Mouse (Mus musculus) heart, postnatal 14 days (tissue): ENCODE data around the gene Kifc5b. TPM values are rescaled to one million over a fixed set of nuclear protein-coding genes. Genes with fewer than 3 reads are reported as not detected.
A peak's percentile ranks its signal among the peaks of the same experiment; 100 is the strongest.
"Not testable (repeated sequence)": the region's sequence is repeated elsewhere in the genome, so short reads cannot be mapped to it uniquely, and the experiment has no call there.

Source experiments
- DNase-seq, 2 experiments: peaks; one replicate each; pipeline ENCODE4 v3.0.0; 2021 to 2022
- intact Hi-C: fragments of 180-260 bp; cut with DNase I; formaldehyde crosslinking; loops from one replicate; pipeline ENCODE4 v1.15.1; 2025
- long read RNA-seq, 2 experiments: library from polyadenylated mRNA; stranded (forward); transcript quantifications; one replicate each; pipeline ENCODE4 v2.0.0; 2021
- total RNA-seq, 2 experiments: library from RNA; stranded (reverse); gene quantifications; 2 replicates each; pipeline ENCODE4 v1.2.3; 2021

The Kifc5b gene
- total RNA-seq = 1 to 10 TPM; 1.3 to 2.6 TPM
- long read RNA-seq, experiment 1, partial matches to known transcripts = 0 of 2 reads
- long read RNA-seq, experiment 1, other reads (novel, unspliced or antisense) = 1 of 2 reads
- long read RNA-seq, experiment 2 = 0 reads

DNA sequence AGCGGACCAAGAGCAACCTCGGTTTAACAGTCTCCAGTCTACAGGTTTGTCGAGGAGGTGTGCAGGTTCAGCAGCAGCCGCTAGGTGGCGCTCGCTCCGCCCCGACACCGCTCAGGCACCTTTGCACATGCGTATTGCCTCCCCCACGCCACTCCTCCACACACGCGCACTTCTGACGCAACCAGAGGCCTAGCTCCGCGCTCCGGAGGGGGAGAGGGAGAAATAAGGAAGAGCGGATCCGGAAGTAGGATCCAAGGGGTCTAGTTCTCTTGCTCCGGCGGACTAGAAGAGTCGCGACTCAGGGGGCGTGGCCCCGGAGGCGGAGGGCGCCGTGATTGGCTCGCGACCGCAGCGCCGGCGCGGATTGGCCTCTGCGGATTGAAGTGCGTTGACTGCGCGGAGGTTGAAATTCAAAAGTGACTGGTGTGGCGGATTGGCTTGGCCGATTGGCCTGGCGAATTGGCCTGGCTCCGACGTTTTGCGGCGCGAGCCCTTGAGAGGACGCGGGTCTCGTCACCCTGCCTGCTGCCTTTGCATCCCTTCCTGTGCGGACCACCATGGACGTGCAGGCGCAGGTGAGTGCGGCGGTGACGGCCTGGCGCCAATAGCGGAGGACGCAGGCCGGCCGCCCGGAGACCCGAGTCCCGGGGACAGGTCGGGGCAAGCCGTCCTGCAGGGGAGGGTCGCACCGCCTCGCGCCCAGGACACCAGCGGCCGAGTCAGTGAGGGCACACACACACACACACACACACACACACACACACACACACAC, at the start of gene Kifc5b:
Gene Kifc5b, plus strand, starts transcription at position 381 of the 772 bp plus-strand sequence.
- intact Hi-C loops = loop anchor here (10.0 kb wide), 1 partner anchor 58 kb away; the partner anchor contains the start of gene Zbtb9
- DNase-seq = peak; percentile 99 to 100

GRCm38 (mm10) chr17:26868756-26869155, 48.1 kb upstream of the Kifc5b start:
- DNase-seq = peak; percentile 56 to 62
- intact Hi-C loops = no loop called here

GRCm38 (mm10) chr17:26872870-26873269, 44.0 kb upstream of the Kifc5b start:
- intact Hi-C loops = no loop called here
- DNase-seq = no peak

GRCm38 (mm10) chr17:26873502-26873901, 43.4 kb upstream of the Kifc5b start:
- DNase-seq = no peak
- intact Hi-C loops = no loop called here

- intact Hi-C loops = no loop called here
- no peak for DNase-seq
These were observed 42.3 kb upstream of the Kifc5b start for GRCm38 (mm10) chr17:26874542-26874941.

GRCm38 (mm10) chr17:26877927-26878326, 39.0 kb upstream of the Kifc5b start:
- intact Hi-C loops = no loop called here

DNA sequence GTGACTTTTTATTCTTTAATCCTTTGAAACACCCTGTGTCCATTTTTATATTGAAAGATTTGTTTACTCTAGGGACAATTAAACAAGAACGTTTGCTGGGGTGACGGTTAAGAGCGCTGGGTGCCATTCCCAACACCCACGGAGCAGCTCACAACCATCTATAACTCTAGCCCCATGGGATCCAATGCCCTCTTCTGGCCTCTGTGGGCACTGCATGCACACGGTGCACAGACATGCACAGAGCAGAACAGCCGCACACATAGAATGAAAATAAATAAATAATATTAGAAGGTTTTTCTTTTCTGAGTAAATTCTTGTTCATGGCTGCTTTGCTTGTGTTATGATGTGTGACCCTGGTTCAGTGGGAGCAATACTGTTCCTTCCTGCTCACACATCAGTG, 37.7 kb upstream of the Kifc5b start:
- intact Hi-C loops = no loop called here
- no peak for DNase-seq

More at GRCm38 (mm10) chr17:26877927-26878326, 39.0 kb upstream of the Kifc5b start:
- no peak for DNase-seq

- no peak for DNase-seq
- intact Hi-C loops = no loop called here
These were observed 34.2 kb upstream of the Kifc5b start for GRCm38 (mm10) chr17:26882706-26883105.

DNA sequence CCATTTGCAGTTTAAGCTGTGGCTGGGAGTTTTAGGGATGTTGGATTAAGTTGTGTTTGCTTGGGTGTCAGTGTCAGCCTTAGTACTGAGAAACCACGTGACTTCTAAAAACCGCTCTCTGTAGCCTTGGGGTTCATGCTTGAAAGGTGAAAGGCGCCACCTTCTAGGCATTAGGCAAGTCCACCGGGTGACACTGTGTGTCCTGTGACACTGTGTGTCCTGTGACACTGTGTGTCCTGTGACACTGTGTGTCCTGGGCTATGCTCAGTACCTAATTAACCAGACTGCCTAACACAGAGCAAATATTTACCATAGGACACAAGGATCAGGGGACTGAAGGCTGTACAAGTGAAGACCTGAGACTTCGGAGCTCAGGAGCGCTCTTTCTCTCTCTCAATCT, 33.3 kb upstream of the Kifc5b start:
- intact Hi-C loops = no loop called here
- DNase-seq = no peak

DNA sequence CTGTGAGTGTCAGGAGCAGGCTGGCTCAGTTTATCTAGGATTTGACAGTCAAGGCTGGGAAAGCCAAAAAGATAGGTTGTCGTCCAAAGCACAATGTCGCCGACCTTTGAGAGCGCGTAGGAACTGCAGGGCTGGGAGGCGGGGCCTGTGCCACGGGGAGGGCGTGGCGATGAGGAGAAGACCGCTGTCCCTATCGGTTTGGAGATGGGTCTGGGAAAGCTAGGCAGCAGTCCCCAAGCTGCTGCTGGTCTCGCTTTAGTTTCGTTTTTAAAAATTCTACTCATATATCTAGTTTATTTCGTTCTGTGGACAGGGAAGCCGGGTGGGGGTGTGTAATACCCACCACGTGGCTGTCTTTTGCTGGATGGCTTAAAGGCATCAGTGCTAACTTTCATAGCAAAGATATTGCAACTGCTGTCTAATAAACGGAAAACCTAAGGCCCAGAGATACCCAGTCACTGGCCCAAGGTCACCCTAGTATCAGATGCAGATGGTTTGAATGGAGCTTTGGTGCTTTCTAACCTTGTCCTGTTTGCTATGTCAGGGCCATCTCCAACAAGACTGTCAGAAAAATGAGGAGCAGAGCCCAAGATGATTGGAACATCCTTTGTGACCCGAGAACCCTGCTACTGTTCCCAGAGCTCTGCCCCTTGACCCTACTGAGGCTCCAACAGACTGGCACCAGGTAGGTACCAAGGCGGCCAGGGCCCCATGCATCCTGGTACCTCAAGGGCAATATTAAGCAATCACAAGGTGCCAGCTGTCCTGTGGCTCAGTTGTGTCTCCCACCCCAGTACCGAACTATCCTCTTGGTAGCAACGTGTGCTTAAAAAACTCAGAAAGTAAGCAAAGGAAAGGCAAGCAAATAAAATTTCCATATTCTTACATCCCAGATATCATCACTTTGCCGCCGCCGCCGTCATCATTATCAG, 31.6 kb upstream of the Kifc5b start:
- peak; percentile 83 to 89 for DNase-seq
- intact Hi-C loops = loop anchor here (5.0 kb wide), 4 partner anchors 33 to 423 kb away; partner anchors contain the start of genes Atp6v0e and Crebrf

DNA sequence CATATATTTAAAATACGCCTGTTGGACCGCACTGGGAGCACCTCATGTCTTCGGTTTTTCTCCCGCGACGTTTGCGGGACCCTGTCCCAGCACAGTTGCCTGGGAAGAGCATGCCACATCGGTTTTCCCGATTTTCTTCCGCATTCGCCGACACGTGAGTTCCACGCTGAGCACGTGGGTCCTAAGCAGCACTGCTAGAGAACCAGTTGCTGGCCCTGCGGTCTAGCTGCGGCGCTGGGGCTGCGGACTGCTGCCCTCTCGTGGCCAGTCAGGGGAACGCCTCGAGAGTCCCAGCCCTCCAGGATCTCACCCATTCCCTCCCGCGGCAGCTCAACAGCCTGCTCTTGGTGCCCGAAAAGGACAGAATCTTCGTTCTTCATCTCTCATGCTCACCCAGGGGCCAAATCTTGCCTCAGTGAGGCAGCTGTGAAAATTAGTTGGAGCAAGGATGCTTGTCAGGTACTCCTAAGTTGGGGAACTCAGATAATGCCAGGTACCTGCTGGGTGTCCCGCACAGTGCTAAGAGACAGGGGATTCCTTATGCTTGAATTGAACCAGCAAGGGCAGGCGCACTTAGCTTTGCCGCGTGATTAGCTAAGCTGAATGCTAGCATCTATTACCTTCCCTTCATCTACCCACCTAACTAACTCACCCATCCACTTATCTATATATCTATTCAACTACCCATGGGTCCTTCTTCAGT, 30.7 kb upstream of the Kifc5b start:
- intact Hi-C loops = loop anchor here (1.0 to 5.0 kb wide), 5 partner anchors 34 to 424 kb away; partner anchors contain the start of genes Atp6v0e and Crebrf
- DNase-seq = peak; percentile 89 to 93

- DNase-seq = no peak
- intact Hi-C loops = loop anchor here (5.0 kb wide), 4 partner anchors 36 to 426 kb away; partner anchors contain the start of genes Atp6v0e and Crebrf
These were observed 29.0 kb upstream of the Kifc5b start for GRCm38 (mm10) chr17:26887926-26888325.

GRCm38 (mm10) chr17:26892635-26893375, 24.1 kb upstream of the Kifc5b start:
- peak; percentile 42 to 48 for DNase-seq
- intact Hi-C loops = no loop called here

DNA sequence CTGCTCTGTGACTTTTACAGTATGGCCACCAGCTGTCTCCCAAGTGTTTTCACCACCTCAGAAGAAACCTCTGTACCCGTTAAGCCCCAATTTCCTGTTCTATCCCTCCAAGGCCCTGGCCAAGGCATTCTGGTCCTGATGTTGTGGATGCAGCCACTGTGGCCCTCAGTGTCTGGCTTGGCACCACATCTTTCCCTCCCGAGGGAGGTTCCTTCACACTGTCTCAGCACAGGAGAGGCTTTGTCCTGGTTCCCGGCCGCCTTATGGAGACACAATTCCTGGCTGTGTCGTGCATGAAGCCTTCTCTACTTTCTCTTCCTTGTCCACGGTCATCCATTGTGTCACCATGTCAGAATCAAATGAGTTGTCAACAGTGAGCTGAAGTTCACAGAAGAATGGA, 23.4 kb upstream of the Kifc5b start:
- no peak for DNase-seq
- intact Hi-C loops = no loop called here

- no peak for DNase-seq
- intact Hi-C loops = no loop called here
These were observed 22.5 kb upstream of the Kifc5b start for GRCm38 (mm10) chr17:26894342-26894741.

DNA sequence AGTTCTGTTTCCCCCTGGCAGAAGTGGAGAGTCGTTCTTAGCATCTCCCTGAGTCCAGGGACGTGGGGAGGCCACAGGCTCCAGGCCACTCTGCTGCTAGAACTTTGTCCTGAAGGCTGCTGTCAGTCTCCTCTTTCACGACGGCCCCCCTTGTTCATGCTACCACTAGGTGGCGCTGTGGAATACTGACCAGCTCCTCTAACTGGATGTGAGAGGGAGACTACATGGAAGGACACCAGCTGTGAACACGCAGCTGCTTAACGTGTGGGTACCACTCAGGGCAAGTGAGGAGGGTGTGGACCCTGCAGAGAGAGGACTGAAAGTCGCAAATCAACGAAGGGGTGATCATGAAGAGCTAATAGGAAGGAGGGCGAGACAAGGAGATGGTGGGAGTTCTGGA, 21.3 kb upstream of the Kifc5b start:
- intact Hi-C loops = no loop called here
- DNase-seq = peak; percentile 71 to 86

DNA sequence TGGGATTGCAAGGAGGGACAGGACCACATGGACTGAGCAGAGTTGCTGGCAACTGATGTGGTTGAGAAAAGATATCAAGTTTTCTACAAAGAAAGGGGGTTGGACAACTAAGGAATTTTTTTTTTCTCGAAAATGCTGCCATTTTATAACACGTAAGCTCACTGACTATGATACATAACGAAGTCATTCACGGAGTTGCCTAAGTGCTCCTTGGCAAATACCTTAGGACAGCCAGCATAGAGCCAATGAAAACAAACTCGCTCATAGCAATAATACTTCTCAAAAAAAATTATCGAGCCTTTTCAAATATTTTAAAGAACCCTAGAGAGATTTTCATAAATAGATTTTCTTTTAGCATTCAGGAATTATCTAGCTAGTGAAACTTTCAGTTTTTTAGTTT, 16.0 kb upstream of the Kifc5b start:
- DNase-seq = no peak
- intact Hi-C loops = no loop called here

- intact Hi-C loops = no loop called here
- DNase-seq = no peak
These were observed 12.6 kb upstream of the Kifc5b start for GRCm38 (mm10) chr17:26904320-26904719.

DNA sequence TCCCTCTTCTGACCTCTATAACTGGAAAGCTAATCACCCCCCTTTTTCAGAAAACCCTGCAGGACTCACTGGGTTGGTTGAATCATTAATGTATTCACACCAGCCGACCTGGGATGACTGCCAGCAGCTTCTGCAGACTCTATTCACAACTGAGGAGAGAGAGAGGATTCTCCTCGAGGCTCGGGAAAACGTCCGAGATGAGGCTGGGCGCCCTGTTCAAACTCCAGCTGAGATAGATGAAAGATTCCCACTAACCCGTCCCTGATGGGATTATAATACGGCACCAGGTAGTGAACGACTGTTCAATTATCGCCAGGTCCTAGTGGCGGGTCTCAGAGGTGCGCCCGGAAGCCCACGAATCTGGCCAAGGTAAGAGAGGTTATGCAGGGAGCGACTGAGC, 9.4 kb upstream of the Kifc5b start:
- DNase-seq, intact Hi-C loops: not testable (repeated sequence)
